Mouse (Mus musculus) thymus, adult 2 months (tissue): Measurements from ENCODE around the gene Gm11096. TPM values are rescaled to one million over a fixed set of nuclear protein-coding genes. Genes with fewer than 3 reads are reported as not detected.

ENCODE experiments used
- DNase-seq: peaks from one replicate; pipeline ENCODE4 v3.0.0; 2021
- H3K27ac ChIP-seq: fragments of 200-500 bp; 2 replicates; pipeline ENCODE4 v1.5.1; 2012; ENCODE audit warnings: low read length, control low read depth; ENCODE audit not compliant: control insufficient read depth, insufficient read depth
- H3K27me3 ChIP-seq: fragments of 200-500 bp; 2 replicates; pipeline ENCODE4 v1.6.1; 2012; ENCODE audit warnings: mild to moderate bottlenecking, low read length, moderate library complexity, mixed read lengths; ENCODE audit not compliant: control insufficient read depth, insufficient read depth
- H3K36me3 ChIP-seq: fragments of 200-500 bp; 2 replicates; pipeline ENCODE4 v1.6.1; 2012; ENCODE audit warnings: mild to moderate bottlenecking, low read length, moderate library complexity; ENCODE audit not compliant: control insufficient read depth, insufficient read depth
- H3K4me1 ChIP-seq: fragments of 200-500 bp; replicated peaks from 2 replicates; pipeline ENCODE4 v1.6.1; 2012; ENCODE audit warnings: low read length; ENCODE audit not compliant: control insufficient read depth, insufficient read depth
- H3K4me3 ChIP-seq: fragments of 200-500 bp; 2 replicates; pipeline ENCODE4 v1.5.1; 2012; ENCODE audit warnings: mild to moderate bottlenecking, low read length, control low read depth, moderate library complexity; ENCODE audit not compliant: control insufficient read depth, insufficient read depth
- CTCF ChIP-seq: fragments of 200-500 bp; IDR thresholded peaks from 2 replicates; pipeline ENCODE4 v1.5.1; 2012; ENCODE audit warnings: mild to moderate bottlenecking, control low read depth, low read length, moderate library complexity, borderline replicate concordance; ENCODE audit not compliant: control insufficient read depth, poor library complexity, insufficient read depth; ENCODE audit errors: extremely low read depth
- POLR2A ChIP-seq: fragments of 200-500 bp; IDR thresholded peaks from 2 replicates; pipeline ENCODE4 v1.6.1; 2012; ENCODE audit warnings: mild to moderate bottlenecking, low read length, control low read depth, moderate library complexity; ENCODE audit not compliant: control insufficient read depth, poor library complexity, insufficient read depth; ENCODE audit errors: extremely low read depth
- WGBS: fragments of 180-500 bp; shearing (Covaris S2); methylation state at CpG from one replicate; pipeline ENCODE4 v1.1.7; 2018; 5-methylcytosine and 5-hydroxymethylcytosine counted together
- polyA plus RNA-seq: library from polyadenylated mRNA; depleted of rRNA; stranded (reverse); fragments of >200 nt; gene quantifications from 2 replicates; pipeline ENCODE4 v1.2.3, GENCODE M21; 2012

Gene Gm11096
- polyA plus RNA-seq, 1 experiment, result not detected

DNA sequence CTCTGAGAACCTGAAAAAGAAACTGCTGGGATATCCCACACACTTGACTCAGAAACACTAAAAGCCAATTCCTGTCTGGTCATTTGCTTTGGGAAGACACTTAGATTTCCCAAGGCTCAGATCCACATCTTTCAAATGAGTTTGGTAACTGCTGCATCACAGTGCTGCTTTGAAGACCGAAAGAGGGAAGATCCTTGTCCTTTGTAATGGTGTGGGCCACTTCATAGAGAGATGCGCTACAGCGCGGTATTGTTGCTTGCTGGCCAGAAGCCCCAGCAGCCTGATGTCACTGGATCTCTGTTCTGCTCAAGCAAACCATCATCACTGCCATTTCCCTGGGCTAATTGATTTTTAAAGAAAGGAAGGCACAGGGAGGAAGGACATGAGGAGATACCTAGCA lies 28.8 kb upstream of the Gm11096 start:
- H3K36me3 ChIP-seq, result no peaks in the 10 kb centered on the region
- no peaks in the 10 kb centered on the region for H3K4me1 ChIP-seq
- H3K27ac ChIP-seq, result no peak overlapping the region
- no peaks in the 10 kb centered on the region for H3K27me3 ChIP-seq
- no peak for DNase-seq
- 92% methylated on average over 4 of the region's 4 CpGs for WGBS
- TF ChIP-seq POLR2A (no peak), CTCF (no peak)
- no peak overlapping the region for H3K4me3 ChIP-seq

DNA sequence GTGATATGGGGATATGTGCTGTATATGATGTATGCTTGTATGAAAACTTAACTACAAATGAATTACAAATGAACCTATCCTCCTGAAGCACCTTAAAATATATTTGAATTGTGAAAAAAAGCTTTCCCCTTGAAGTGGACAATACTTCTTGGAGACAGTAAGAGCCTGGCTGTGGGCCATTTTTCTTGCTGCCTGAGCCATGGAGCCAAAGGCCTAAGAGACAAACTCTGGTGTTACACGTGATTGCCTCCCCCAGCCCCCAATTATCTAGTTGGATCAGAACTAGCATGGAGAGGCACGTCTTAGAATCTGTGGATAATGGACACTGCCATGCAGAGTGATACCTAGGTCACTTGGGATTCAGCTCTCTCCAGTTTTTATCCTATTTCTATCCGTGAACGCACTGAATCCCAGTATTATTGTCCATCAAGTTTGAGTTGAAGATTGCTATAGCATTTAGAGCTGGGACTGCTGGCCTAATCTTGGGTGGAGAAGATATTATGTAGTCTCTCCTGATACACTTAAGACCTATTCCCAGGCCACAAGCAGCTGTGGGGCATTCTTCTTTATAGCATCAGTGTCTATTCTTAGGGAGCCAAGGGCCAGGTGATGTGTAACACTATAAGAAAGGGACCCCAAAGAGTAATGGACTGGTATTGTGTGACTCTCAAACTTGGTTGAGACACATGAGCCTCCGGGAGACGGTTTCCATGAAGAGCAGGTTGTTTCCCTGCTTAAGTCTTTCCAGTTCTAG lies 25.0 kb upstream of the Gm11096 start:
- WGBS, result 95% methylated on average over 6 of the region's 6 CpGs
- Histone ChIP-seq H3K36me3 (no peaks in the 10 kb centered on the region), H3K27ac (no peak overlapping the region), H3K27me3 (no peaks in the 10 kb centered on the region), H3K4me1 (no peaks in the 10 kb centered on the region), H3K4me3 (no peak overlapping the region)
- TF ChIP-seq CTCF (no peak), POLR2A (no peak)
- no peak for DNase-seq

DNA sequence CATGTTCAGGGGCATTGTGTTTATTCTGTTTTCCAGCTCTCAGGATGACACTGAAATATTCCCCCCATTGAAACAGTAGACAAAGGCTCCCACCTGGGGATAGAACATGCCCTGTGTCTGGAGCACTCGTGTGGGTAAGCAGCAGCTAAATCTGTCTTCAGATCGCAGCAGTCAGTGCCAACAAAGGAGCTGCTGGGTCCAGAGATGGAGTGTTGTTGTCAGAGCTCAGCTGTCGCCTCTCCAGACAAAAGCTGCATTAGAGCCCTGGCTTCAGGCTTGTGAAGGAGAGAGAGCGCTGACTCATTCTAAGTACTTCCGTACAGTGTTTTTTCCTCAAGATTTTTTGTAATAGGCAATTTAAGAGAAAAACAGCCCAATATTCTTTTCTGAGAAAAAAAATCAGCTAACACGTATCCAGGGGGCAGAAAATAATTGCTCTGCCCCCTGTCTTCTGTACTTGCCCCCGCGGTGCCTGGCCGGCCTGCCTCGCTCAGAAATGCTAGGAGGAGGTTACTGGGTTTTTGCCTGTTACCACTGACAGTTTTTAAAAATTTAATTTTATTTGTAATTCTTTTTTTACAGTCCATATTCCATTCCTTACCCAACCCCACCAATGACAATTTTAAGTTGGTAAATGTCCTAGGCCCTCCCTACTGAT lies 21.6 kb upstream of the Gm11096 start:
- no peaks in the 10 kb centered on the region for H3K36me3 ChIP-seq
- 81% methylated on average over 10 of the region's 10 CpGs for WGBS
- no peak for DNase-seq

DNA sequence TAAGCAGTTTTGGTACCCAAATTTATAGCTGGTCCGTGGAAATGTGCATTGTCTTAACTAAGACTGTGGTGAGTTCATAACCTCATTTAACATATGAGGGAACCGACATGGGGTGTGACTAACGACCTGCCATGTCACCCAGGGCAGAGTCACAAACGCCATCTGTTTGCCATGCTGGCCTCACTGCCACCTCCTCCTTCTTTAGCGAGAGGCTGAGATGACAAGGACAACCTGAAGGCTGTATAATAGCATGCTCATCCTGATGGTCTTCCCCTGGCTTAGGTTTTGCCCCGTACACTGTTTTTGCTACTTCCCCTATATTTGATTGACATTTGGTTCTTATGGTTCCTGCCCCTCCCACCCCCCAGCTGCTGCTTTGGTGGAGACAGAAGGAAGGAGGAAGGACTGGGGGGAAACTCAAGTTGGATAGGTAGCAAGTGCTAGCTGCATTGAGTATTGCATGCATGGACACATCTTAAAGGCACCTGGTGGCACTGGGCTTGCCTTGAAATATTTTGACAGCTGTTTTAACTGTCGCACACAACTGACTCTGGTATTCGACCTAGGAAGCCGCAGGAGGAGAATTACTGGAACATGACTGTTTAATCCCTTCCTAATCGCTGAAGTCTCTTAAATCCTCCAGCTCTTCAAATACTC lies 17.2 kb upstream of the Gm11096 start:
- DNase-seq, result no peak
- 24% methylated on average over 10 of the region's 10 CpGs for WGBS

More for the DNA sequence above, 21.6 kb upstream of the Gm11096 start:
- H3K4me1 ChIP-seq, result no peaks in the 10 kb centered on the region
- H3K4me3 ChIP-seq, result no peak overlapping the region
- no peak for TF ChIP-seq POLR2A
- TF ChIP-seq CTCF, result no peak
- H3K27ac ChIP-seq, result no peak overlapping the region
- no peaks in the 10 kb centered on the region for H3K27me3 ChIP-seq

DNA sequence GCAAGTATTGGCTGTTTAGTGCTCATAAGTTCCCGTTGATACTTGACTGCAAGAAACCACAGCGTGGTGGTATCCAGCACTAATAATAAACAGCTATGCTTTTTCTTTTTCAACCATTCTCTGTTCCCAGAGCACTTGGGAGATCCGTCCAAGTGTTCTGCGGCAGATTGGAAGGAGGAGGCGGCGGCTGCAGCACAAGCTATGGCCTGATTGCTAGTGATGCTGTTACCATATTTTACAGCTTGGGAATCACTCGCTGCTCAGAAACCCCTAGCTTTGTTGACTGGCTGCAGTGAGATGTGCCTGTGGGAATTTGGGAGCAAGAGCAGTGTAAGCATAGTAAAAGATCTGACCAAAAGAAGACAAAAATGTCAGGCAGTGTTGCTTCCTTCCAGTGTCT lies 14.3 kb upstream of the Gm11096 start:
- no peaks in the 10 kb centered on the region for H3K27me3 ChIP-seq
- H3K4me3 ChIP-seq, result no peak overlapping the region
- 96% methylated on average over 7 of the region's 7 CpGs for WGBS
- no peaks in the 10 kb centered on the region for H3K4me1 ChIP-seq
- DNase-seq, result no peak
- no peak for TF ChIP-seq CTCF
- no peak for TF ChIP-seq POLR2A
- no peaks in the 10 kb centered on the region for H3K36me3 ChIP-seq
- no peak overlapping the region for H3K27ac ChIP-seq

More for the DNA sequence above, 17.2 kb upstream of the Gm11096 start:
- Histone ChIP-seq H3K4me3 (no peak overlapping the region), H3K36me3 (no peaks in the 10 kb centered on the region), H3K4me1 (no peaks in the 10 kb centered on the region), H3K27me3 (no peaks in the 10 kb centered on the region), H3K27ac (no peak overlapping the region)
- TF ChIP-seq POLR2A (no peak), CTCF (no peak)

DNA sequence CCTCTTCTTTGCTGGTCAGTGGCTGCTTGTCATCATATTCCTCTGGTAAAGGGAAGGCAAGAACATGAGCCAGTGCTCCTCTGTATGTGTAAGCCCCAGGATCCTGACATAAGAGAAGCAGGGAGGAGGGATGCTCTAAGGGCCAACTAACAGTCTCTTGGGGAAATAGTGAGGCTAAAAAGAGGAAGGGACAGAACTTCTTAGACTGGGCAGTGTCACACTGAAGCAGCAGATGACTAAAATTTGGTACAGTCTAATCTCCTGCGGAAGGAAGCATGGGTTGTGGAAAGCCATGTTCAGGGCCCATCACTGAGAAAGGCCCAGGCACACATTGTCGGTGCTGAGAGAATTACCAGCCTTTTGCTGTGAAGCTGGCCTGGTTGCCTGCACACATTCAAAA lies 8.8 kb upstream of the Gm11096 start:
- Histone ChIP-seq H3K27ac (no peak overlapping the region), H3K27me3 (no peaks in the 10 kb centered on the region), H3K4me3 (no peak overlapping the region), H3K4me1 (no peaks in the 10 kb centered on the region), H3K36me3 (no peaks in the 10 kb centered on the region)
- WGBS, result 88% methylated on average over 2 of the region's 2 CpGs
- no peak for DNase-seq
- TF ChIP-seq CTCF, result no peak
